Mouse (Mus musculus): Measurements from ENCODE around the gene Osbpl7.
A peak's percentile ranks its signal among the peaks of the same experiment; 100 is the strongest.

The Osbpl7 gene

GRCm38 (mm10) chr11:97050216-97050943 is at the start of gene Osbpl7:
Gene Osbpl7 (plus strand): TSS chr11:97050628.
- DNase-seq = peak; percentile 67

- no peak for DNase-seq
Measured at GRCm38 (mm10) chr11:97003170-97003569, 47.3 kb upstream of the Osbpl7 start.

- DNase-seq = no peak
Measured at GRCm38 (mm10) chr11:97007093-97007794, 43.2 kb upstream of the Osbpl7 start.

GRCm38 (mm10) chr11:97009198-97009790 is 41.1 kb upstream of the Osbpl7 start:
- no peak for DNase-seq

GRCm38 (mm10) chr11:97013121-97013670 is 37.2 kb upstream of the Osbpl7 start, which contains the start of gene Sp6:
Gene Sp6 (plus strand): TSS chr11:97013394.
- DNase-seq = no peak

GRCm38 (mm10) chr11:97017696-97018582 is 32.5 kb upstream of the Osbpl7 start:
- DNase-seq = no peak

- peak in 1 of 2 experiments; percentile 28 for DNase-seq
Measured at GRCm38 (mm10) chr11:97018583-97019344, 31.7 kb upstream of the Osbpl7 start.

- peak in 1 of 2 experiments; percentile 10 for DNase-seq
Measured at GRCm38 (mm10) chr11:97019345-97019708, 31.1 kb upstream of the Osbpl7 start.

- no peak for DNase-seq
Measured at GRCm38 (mm10) chr11:97021121-97021765, 29.2 kb upstream of the Osbpl7 start.

GRCm38 (mm10) chr11:97021873-97022484 is 28.4 kb upstream of the Osbpl7 start:
- peak; percentile 69 to 83 for DNase-seq

GRCm38 (mm10) chr11:97024977-97025376 is 25.5 kb upstream of the Osbpl7 start:
- no peak for DNase-seq

GRCm38 (mm10) chr11:97025721-97026344 is 24.6 kb upstream of the Osbpl7 start:
- peak; percentile 79 to 88 for DNase-seq

- peak; percentile 67 to 86 for DNase-seq
Measured at GRCm38 (mm10) chr11:97029686-97030417, 20.6 kb upstream of the Osbpl7 start, which contains the start of gene Scrn2. Gene Scrn2 (plus strand): TSS chr11:97029938.

GRCm38 (mm10) chr11:97030426-97030825 is 20.0 kb upstream of the Osbpl7 start:
- no peak for DNase-seq

- DNase-seq = no peak
Measured at GRCm38 (mm10) chr11:97031977-97032376, 18.5 kb upstream of the Osbpl7 start.

- DNase-seq = no peak
Measured at GRCm38 (mm10) chr11:97032499-97032898, 17.9 kb upstream of the Osbpl7 start.

- no peak for DNase-seq
Measured at GRCm38 (mm10) chr11:97033781-97034180, 16.6 kb upstream of the Osbpl7 start.

GRCm38 (mm10) chr11:97036141-97036540 is 14.3 kb upstream of the Osbpl7 start:
- no peak for DNase-seq

GRCm38 (mm10) chr11:97038881-97039280 is 11.5 kb upstream of the Osbpl7 start:
- no peak for DNase-seq

Data from spleen, adult 18-20 months (tissue).